Mouse (Mus musculus) limb, embryonic 10.5 days (tissue): ENCODE data around the gene Efs. TPM values are rescaled to one million over a fixed set of nuclear protein-coding genes. Genes with fewer than 3 reads are reported as not detected.
"Not testable (repeated sequence)": the region's sequence is repeated elsewhere in the genome, so short reads cannot be mapped to it uniquely, and the experiment has no call there.

ENCODE experiments used
- DNase-seq: peaks from one replicate; pipeline ENCODE4 v3.0.0-alpha.2; 2017; ENCODE audit warnings: low spot score
- H3K27ac ChIP-seq: fragments of 300-500 bp; sonication (generic); 2 replicates; pipeline ENCODE4 v1.5.1; 2016; ENCODE audit warnings: mild to moderate bottlenecking
- H3K27me3 ChIP-seq: fragments of 300-500 bp; sonication (generic); 2 replicates; pipeline ENCODE4 v1.6.1; 2016; ENCODE audit warnings: low read depth, mild to moderate bottlenecking; ENCODE audit not compliant: poor library complexity, severe bottlenecking
- H3K36me3 ChIP-seq: fragments of 300-500 bp; sonication (generic); 2 replicates; pipeline ENCODE4 v1.6.1; 2016; ENCODE audit warnings: mild to moderate bottlenecking, moderate library complexity
- H3K4me1 ChIP-seq: fragments of 300-500 bp; sonication (generic); 2 replicates; pipeline ENCODE4 v1.6.1; 2016
- H3K4me3 ChIP-seq: fragments of 300-500 bp; sonication (generic); 2 replicates; pipeline ENCODE4 v1.5.1; 2016; ENCODE audit warnings: mild to moderate bottlenecking, moderate library complexity
- H3K9me3 ChIP-seq: fragments of 300-500 bp; sonication (generic); replicated peaks from 2 replicates; pipeline ENCODE4 v1.6.1; 2016; ENCODE audit warnings: mild to moderate bottlenecking
- WGBS: fragments of 180-500 bp; shearing (Covaris S2); methylation state at CpG from one replicate; pipeline ENCODE4 v1.1.7; 2016; 5-methylcytosine and 5-hydroxymethylcytosine counted together
- polyA plus RNA-seq: library from polyadenylated mRNA; unstranded; fragments of >200 nt; fragmentation: Nextera tagmentation; extraction: Ambion mirVana; gene quantifications from 2 replicates; pipeline ENCODE4 v1.2.1, GENCODE M21; 2016

Efs gene
- 40.2 and 53.4 TPM in 2 replicates for polyA plus RNA-seq

GRCm38 (mm10) chr14:54925349-54926342, at the start of gene Efs:
Efs (minus strand) TSS chr14:54926126.
- peak; percentile 80 for DNase-seq
- Histone ChIP-seq H3K4me1 (peaks cover 58% of the 10 kb centered on the region), H3K27ac (peak within 1 kb of the TSS; percentile 99), H3K36me3 (peaks cover 27% of the 10 kb centered on the region), H3K9me3 (peaks cover 15% of the 10 kb centered on the region), H3K4me3 (peak within 1 kb of the TSS; percentile 71), H3K27me3 (peaks cover 4% of the 10 kb centered on the region; the same call in 1 of the 2 replicates)
- WGBS = 1% methylated on average over 57 of the region's 57 CpGs

GRCm38 (mm10) chr14:54974068-54974791, 48.3 kb upstream of the Efs start:
- no peaks in the 10 kb centered on the region for H3K36me3 ChIP-seq
- H3K9me3 ChIP-seq = no peaks in the 10 kb centered on the region
- no peak overlapping the region for H3K4me3 ChIP-seq
- H3K27ac ChIP-seq = no peak overlapping the region
- H3K27me3 ChIP-seq = 0 out of 2 replicates have a peak, but pooled peaks cover 16% of the 10 kb centered on the region
- no peaks in the 10 kb centered on the region for H3K4me1 ChIP-seq
- WGBS = 81% methylated on average over 6 of the region's 6 CpGs
- DNase-seq = no peak

GRCm38 (mm10) chr14:54972786-54973185, 46.9 kb upstream of the Efs start:
- DNase-seq, H3K27ac ChIP-seq, H3K9me3 ChIP-seq, H3K36me3 ChIP-seq, H3K4me3 ChIP-seq, H3K4me1 ChIP-seq: not testable (repeated sequence)
- 0 out of 2 replicates have a peak, but pooled peaks cover 10% of the 10 kb centered on the region for H3K27me3 ChIP-seq
- WGBS = 94% methylated on average over 10 of the region's 11 CpGs

GRCm38 (mm10) chr14:54968344-54968743, 42.4 kb upstream of the Efs start:
- no peak overlapping the region for H3K27ac ChIP-seq
- no peaks in the 10 kb centered on the region for H3K27me3 ChIP-seq
- H3K36me3 ChIP-seq = no peaks in the 10 kb centered on the region
- no peak overlapping the region for H3K4me3 ChIP-seq
- H3K9me3 ChIP-seq = no peaks in the 10 kb centered on the region
- H3K4me1 ChIP-seq = 0 out of 2 replicates have a peak, but pooled peaks cover 3% of the 10 kb centered on the region
- DNase-seq = no peak

- no peak overlapping the region for H3K27ac ChIP-seq
- H3K36me3 ChIP-seq = no peaks in the 10 kb centered on the region
- no peak for DNase-seq
- H3K27me3 ChIP-seq = no peaks in the 10 kb centered on the region
- no peak overlapping the region for H3K4me3 ChIP-seq
- 0 out of 2 replicates have a peak, but pooled peaks cover 3% of the 10 kb centered on the region for H3K4me1 ChIP-seq
- no peaks in the 10 kb centered on the region for H3K9me3 ChIP-seq
- 86% methylated on average over 3 of the region's 3 CpGs for WGBS
Measured at GRCm38 (mm10) chr14:54967874-54968273, 41.9 kb upstream of the Efs start.

- WGBS = 70% methylated on average over 7 of the region's 7 CpGs
- H3K36me3 ChIP-seq = no peaks in the 10 kb centered on the region
- H3K4me3 ChIP-seq = no peak within 1 kb of the TSS
- no peak within 1 kb of the TSS for H3K27ac ChIP-seq
- H3K4me1 ChIP-seq = 0 out of 2 replicates have a peak, but pooled peaks cover 3% of the 10 kb centered on the region
- DNase-seq = no peak
- H3K9me3 ChIP-seq = no peaks in the 10 kb centered on the region
- H3K27me3 ChIP-seq = no peaks in the 10 kb centered on the region
Measured at GRCm38 (mm10) chr14:54966320-54966977, 40.5 kb upstream of the Efs start, which contains the start of gene Myh6. Myh6 (minus strand) TSS chr14:54966927.

- Histone ChIP-seq H3K36me3 (no peaks in the 10 kb centered on the region), H3K27me3 (no peaks in the 10 kb centered on the region), H3K4me1 (0 out of 2 replicates have a peak, but pooled peaks cover 8% of the 10 kb centered on the region), H3K4me3 (no peak overlapping the region), H3K9me3 (no peaks in the 10 kb centered on the region), H3K27ac (no peak overlapping the region)
- no peak for DNase-seq
- 67% methylated on average over 6 of the region's 6 CpGs for WGBS
Measured at GRCm38 (mm10) chr14:54965631-54966030, 39.7 kb upstream of the Efs start.

GRCm38 (mm10) chr14:54965044-54965443, 39.1 kb upstream of the Efs start:
- Histone ChIP-seq H3K27me3 (no peaks in the 10 kb centered on the region), H3K9me3 (no peaks in the 10 kb centered on the region), H3K4me1 (0 out of 2 replicates have a peak, but pooled peaks cover 8% of the 10 kb centered on the region), H3K36me3 (no peaks in the 10 kb centered on the region), H3K27ac (no peak overlapping the region), H3K4me3 (no peak overlapping the region)
- no peak for DNase-seq
- 81% methylated on average over 15 of the region's 15 CpGs for WGBS

GRCm38 (mm10) chr14:54963727-54964126, 37.8 kb upstream of the Efs start:
- Histone ChIP-seq H3K4me3 (no peak overlapping the region), H3K4me1 (0 out of 2 replicates have a peak, but pooled peaks cover 8% of the 10 kb centered on the region), H3K9me3 (no peaks in the 10 kb centered on the region), H3K27ac (no peak overlapping the region), H3K27me3 (no peaks in the 10 kb centered on the region), H3K36me3 (no peaks in the 10 kb centered on the region)
- 93% methylated on average over 11 of the region's 11 CpGs for WGBS
- DNase-seq = no peak

- 91% methylated on average over 7 of the region's 7 CpGs for WGBS
- Histone ChIP-seq H3K9me3 (no peaks in the 10 kb centered on the region), H3K36me3 (no peaks in the 10 kb centered on the region), H3K4me3 (no peak overlapping the region), H3K27ac (no peak overlapping the region), H3K4me1 (0 out of 2 replicates have a peak, but pooled peaks cover 8% of the 10 kb centered on the region), H3K27me3 (no peaks in the 10 kb centered on the region)
- no peak for DNase-seq
Measured at GRCm38 (mm10) chr14:54962714-54963113, 36.8 kb upstream of the Efs start.

GRCm38 (mm10) chr14:54961487-54961886, 35.6 kb upstream of the Efs start:
- DNase-seq = no peak
- H3K9me3 ChIP-seq = no peaks in the 10 kb centered on the region
- H3K27ac ChIP-seq = no peak overlapping the region
- no peaks in the 10 kb centered on the region for H3K27me3 ChIP-seq
- 0 out of 2 replicates have a peak, but pooled peaks cover 5% of the 10 kb centered on the region for H3K4me1 ChIP-seq
- H3K36me3 ChIP-seq = no peaks in the 10 kb centered on the region
- no peak overlapping the region for H3K4me3 ChIP-seq
- WGBS = 77% methylated on average over 5 of the region's 5 CpGs

- 76% methylated on average over 10 of the region's 10 CpGs for WGBS
- H3K36me3 ChIP-seq = no peaks in the 10 kb centered on the region
- no peaks in the 10 kb centered on the region for H3K27me3 ChIP-seq
- H3K4me1 ChIP-seq = 0 out of 2 replicates have a peak, but pooled peaks cover 5% of the 10 kb centered on the region
- no peak overlapping the region for H3K4me3 ChIP-seq
- H3K9me3 ChIP-seq = no peaks in the 10 kb centered on the region
- 0 out of 2 replicates have a peak overlapping the region, but pooled peaks have one; percentile 26 for H3K27ac ChIP-seq
- DNase-seq = no peak
Measured at GRCm38 (mm10) chr14:54960769-54961168, 34.8 kb upstream of the Efs start.
